Mouse (Mus musculus) neural tube, embryonic 14.5 days (tissue): ENCODE measurements around the gene Sox2. TPM values are rescaled to one million over a fixed set of nuclear protein-coding genes. Genes with fewer than 3 reads are reported as not detected.

Experiments
- ATAC-seq: fragments of 200-750 bp; cut with Nextera tagmentation; 2 replicates; pipeline ENCODE4 v1.8.0; 2017; ENCODE audit warnings: low read depth, mild to moderate bottlenecking, moderate TSS enrichment, moderate library complexity
- H3K27ac ChIP-seq: fragments of 300-500 bp; sonication (generic); 2 replicates; pipeline ENCODE4 v1.5.1; 2014; ENCODE audit warnings: low read depth, mild to moderate bottlenecking, control low read depth, low read length, moderate library complexity, mixed read lengths
- H3K27me3 ChIP-seq: fragments of 300-500 bp; sonication (generic); 2 replicates; pipeline ENCODE4 v1.6.1; 2014; ENCODE audit warnings: low read length; ENCODE audit not compliant: control insufficient read depth, insufficient read depth
- H3K36me3 ChIP-seq: fragments of 300-500 bp; sonication (generic); 2 replicates; pipeline ENCODE4 v1.6.1; 2014; ENCODE audit warnings: low read length, mixed read lengths; ENCODE audit not compliant: control insufficient read depth, insufficient read depth
- H3K4me1 ChIP-seq: fragments of 300-500 bp; sonication (generic); 2 replicates; pipeline ENCODE4 v1.6.1; 2014; ENCODE audit warnings: low read length; ENCODE audit not compliant: control insufficient read depth, insufficient read depth
- H3K4me2 ChIP-seq: fragments of 300-500 bp; sonication (generic); 2 replicates; pipeline ENCODE4 v1.6.1; 2014; ENCODE audit warnings: mild to moderate bottlenecking, low read depth, low read length, control low read depth
- H3K4me3 ChIP-seq: fragments of 300-500 bp; sonication (generic); 2 replicates; pipeline ENCODE4 v1.5.1; 2014; ENCODE audit warnings: low read depth, low read length, control low read depth, mixed read lengths
- H3K9ac ChIP-seq: fragments of 300-500 bp; sonication (generic); replicated peaks from 2 replicates; pipeline ENCODE4 v1.6.1; 2014; ENCODE audit warnings: low read depth, mild to moderate bottlenecking, control low read depth, low read length, mixed read lengths
- H3K9me3 ChIP-seq: fragments of 300-500 bp; sonication (generic); 2 replicates; pipeline ENCODE4 v1.6.1; 2016; ENCODE audit warnings: low read length; ENCODE audit not compliant: control insufficient read depth
- WGBS: fragments of 180-500 bp; shearing (Covaris S2); extraction: QIAGEN DNeasy Blood & Tissue Kit; methylation state at CpG from one replicate; pipeline ENCODE4 v1.1.7; 2014; 5-methylcytosine and 5-hydroxymethylcytosine counted together
- polyA plus RNA-seq: library from polyadenylated mRNA; unstranded; fragments of >200 nt; fragmentation: Nextera tagmentation; extraction: Ambion mirVana; gene quantifications from 2 replicates; pipeline ENCODE4 v1.2.1, GENCODE M21; 2014

Gene Sox2
- polyA plus RNA-seq, 1 experiment from 2014 or later: 12.2 TPM

DNA sequence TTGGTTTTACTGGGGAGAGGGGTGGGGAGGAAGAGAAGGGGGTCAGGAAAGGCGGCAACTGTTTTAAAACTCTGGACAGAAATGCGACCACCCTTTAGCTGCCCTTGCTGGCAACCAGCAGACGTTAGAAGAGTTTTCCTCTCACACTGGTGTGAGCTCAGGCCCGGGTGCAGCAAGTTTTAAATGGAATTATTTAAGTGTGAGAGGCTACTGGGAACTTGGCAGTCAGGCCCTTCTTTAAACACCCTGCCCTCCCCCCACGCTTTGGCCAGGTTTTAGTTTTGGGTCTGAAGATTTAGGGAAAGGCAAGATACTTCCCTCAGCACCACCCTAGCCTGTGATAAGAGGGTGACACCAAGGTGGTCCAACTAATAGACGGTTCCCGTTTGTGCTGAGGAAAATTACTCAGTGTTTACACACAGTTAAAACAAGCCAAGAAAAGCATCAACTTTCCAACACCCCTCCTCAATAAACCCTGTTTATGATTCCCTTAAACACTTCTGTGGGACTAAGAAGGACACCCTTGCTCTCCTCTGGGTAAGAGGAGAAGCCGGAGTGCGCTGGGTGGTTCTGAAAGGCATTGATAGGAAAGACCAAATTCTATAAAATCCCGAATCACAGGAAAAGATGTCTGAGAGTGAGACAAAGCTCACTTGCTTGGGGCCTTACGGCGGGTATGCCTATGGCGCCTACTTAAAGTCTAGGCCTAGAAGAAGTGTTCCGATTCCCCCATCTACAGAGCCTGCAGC, 10.5 kb downstream of the Sox2 start:
- H3K9me3 ChIP-seq: no peaks in the 10 kb centered on the region
- peak overlapping the region; percentile 85 for H3K27ac ChIP-seq
- H3K9ac ChIP-seq: peak overlapping the region; percentile 34; the same call in 1 of the 2 replicates
- no peaks in the 10 kb centered on the region for H3K36me3 ChIP-seq
- peaks cover 22% of the 10 kb centered on the region for H3K27me3 ChIP-seq
- WGBS: 7% methylated on average over 14 of the region's 14 CpGs
- ATAC-seq: no peak
- no peak overlapping the region for H3K4me3 ChIP-seq
- H3K4me1 ChIP-seq: peaks cover 9% of the 10 kb centered on the region
- peak overlapping the region; percentile 40 for H3K4me2 ChIP-seq

DNA sequence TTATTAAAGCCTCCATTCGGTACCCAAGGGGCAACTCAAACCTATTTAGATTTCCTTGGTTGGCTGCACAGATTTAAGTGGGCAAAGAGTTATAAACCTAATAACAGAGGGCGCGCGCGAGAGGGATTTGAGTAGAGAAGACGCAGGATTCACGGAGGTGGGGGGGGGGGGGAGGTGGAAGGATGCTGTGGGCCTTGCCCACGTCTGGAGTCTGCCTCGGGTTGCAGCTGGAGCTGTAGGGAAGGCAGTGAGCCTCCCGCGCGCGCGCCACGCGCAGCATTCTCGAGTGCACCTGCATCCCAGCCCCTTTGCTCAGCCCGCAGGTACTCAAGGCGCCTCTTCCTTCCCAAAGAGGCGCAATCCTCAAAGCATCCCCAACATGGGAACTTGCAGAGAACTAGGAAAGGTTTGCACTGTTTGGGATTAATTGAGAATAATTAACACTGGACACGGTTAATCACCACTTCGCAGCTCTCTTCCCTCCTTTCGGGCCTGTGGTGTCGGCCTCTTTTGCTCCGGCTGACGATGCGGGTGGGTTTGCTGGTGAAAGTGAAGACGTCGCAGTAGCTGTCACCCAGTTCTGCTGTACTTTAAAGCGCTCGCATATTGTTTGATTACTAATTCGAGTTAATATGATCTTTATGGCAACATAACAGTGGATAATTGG, 11.3 kb downstream of the Sox2 start:
- H3K4me2 ChIP-seq: peak overlapping the region; percentile 40
- peaks cover 9% of the 10 kb centered on the region for H3K4me1 ChIP-seq
- ATAC-seq: no peak

DNA sequence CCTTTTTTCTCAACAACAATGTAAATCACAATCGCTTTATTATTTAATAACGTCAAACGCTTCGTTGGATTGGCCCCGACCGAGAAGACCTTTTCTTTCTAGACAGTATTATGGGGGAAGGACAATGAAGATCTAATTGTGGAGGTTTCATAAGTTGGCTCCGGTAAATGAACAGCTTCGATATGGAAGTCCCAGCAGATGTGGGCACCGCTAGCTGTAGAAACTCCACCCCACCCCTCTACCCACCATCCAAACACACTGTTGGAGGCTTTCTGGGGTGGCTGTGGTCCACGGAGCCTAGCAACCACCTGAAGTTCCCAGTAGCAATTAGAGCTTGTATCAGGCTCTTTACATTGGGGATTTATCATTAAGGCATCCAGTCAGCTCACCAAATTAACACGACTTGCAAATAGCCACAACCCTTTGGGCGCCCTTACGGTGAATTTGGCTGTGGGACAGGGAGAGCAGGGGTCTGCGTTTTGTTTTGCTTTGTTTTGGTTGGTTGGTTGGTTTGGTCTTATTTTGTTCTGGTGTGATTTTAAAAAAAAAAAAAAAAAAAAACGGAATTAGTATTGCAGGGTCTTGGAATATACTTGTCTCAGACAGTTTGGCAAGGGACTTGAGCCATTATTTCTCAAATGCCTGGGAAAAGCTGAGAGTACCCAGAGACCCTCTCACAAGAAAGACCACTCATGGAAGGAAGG, 12.0 kb downstream of the Sox2 start:
- H3K36me3 ChIP-seq: no peaks in the 10 kb centered on the region
- 3% methylated on average over 15 of the region's 15 CpGs for WGBS
- peaks cover 29% of the 10 kb centered on the region for H3K27me3 ChIP-seq
- H3K27ac ChIP-seq: peak overlapping the region; percentile 85
- H3K4me2 ChIP-seq: peak overlapping the region; percentile 59
- H3K9ac ChIP-seq: peak overlapping the region; percentile 4; the same call in 1 of the 2 replicates
- no peak for ATAC-seq
- H3K4me3 ChIP-seq: peak overlapping the region; percentile 2; the same call in 1 of the 2 replicates
- no peaks in the 10 kb centered on the region for H3K9me3 ChIP-seq
- H3K4me1 ChIP-seq: peaks cover 7% of the 10 kb centered on the region

More for the DNA sequence above, 11.3 kb downstream of the Sox2 start:
- H3K27ac ChIP-seq: peak overlapping the region; percentile 85
- WGBS: 2% methylated on average over 31 of the region's 32 CpGs
- H3K9me3 ChIP-seq: no peaks in the 10 kb centered on the region
- 0 out of 2 replicates have a peak overlapping the region, but pooled peaks have one; percentile 34 for H3K9ac ChIP-seq
- peak overlapping the region; percentile 2; the same call in 1 of the 2 replicates for H3K4me3 ChIP-seq
- H3K36me3 ChIP-seq: no peaks in the 10 kb centered on the region
- H3K27me3 ChIP-seq: peaks cover 26% of the 10 kb centered on the region

DNA sequence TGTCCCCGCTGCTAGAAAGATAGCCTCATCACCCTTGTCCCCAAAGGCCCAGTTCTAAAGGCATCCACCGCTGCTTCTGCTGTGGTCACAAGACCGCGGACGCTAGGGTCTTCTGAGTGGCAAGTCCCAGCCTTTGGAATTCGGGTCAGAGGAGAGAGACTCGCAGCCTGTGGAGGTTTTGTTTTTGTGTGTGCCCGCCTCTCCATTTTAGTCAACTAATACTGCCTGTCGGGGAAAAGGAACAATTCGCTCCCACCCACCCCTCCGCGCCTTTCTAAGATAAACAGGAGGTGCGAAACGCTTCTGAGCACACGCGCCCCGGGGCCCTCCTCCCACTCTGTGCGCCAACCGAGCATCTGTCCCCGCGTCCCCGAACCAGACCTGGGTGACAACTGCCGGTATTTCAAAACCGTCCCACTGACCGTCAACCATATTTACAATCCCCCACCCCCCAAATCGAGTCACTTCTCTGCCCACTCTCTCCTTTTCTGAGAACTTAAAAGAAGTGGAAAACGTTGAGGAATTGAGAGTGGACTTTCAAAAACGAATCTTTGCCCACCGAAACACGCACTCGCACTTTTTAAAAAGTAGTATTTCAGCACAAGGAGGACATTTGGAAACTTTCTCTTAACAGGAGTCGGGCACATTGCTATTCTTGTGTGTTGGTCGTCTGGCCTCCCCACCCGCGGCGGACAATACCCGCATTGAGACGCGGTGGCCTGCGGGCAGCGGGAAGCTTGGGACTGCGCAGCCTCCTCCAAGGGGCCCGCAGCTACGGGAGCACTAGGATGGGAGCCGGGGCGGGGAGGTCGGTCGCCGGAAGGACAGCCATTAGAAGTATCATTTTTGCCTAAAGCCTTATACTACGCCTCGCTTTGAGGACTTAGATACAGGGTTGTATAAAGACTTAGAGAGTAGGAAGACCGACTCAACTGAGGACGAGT, 12.8 kb downstream of the Sox2 start:
- H3K36me3 ChIP-seq: no peaks in the 10 kb centered on the region
- ATAC-seq: no peak
- H3K4me3 ChIP-seq: peak overlapping the region; percentile 33
- peak overlapping the region; percentile 44; the same call in 1 of the 2 replicates for H3K9ac ChIP-seq
- H3K27me3 ChIP-seq: peaks cover 25% of the 10 kb centered on the region
- WGBS: under 1% methylated on average over 53 of the region's 53 CpGs
- H3K4me2 ChIP-seq: peak overlapping the region; percentile 59
- peaks cover 7% of the 10 kb centered on the region for H3K4me1 ChIP-seq
- H3K9me3 ChIP-seq: no peaks in the 10 kb centered on the region
- peak overlapping the region; percentile 85 for H3K27ac ChIP-seq

DNA sequence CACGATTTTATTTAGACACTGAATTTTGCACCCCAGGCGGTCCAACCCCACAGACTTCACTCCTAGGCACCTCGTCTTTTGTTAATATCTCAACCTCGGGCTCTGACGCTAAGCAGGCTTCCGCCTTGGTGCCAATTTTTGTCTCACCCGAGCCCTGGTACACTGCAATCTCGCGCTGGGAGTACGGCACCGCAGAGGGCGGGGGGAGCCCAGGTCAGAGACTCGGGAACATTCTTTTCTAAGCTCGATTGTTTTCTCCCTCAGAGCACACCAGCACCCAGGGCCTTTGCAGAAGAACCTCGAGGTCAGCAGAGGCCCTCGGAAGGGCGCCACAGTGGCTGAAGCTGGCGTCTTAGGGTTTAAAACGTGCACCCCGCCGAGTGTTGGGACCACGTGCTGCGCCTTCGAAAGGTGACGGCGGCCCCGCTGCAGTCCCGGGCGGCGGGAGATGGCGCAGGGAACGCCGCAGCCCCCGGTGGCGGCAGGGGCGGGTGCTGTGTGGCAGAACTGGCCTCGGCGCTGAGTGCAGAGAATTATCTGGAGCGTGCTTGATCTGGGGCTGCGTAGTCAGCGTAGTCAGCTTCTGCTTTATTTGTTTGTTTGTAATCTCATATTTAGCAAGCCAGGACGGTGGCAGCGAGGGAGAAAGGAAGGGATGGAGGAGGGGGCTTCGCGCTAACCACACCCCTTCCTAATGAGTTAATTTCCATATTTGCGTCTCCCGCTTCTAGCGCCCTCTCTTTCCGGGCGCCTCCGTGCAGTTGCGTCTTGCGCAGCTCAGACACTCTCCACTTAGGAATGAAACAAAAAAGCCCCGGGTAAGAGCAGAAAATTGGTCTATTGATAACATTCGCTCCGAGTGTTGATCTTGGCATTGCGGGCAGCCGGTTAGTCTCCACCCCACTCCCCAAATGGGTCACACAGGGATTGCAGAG, 13.8 kb downstream of the Sox2 start:
- under 1% methylated on average over 57 of the region's 58 CpGs for WGBS
- Histone ChIP-seq H3K27ac (peak overlapping the region; percentile 85), H3K27me3 (peaks cover 21% of the 10 kb centered on the region), H3K4me3 (peak overlapping the region; percentile 33), H3K4me1 (peaks cover 7% of the 10 kb centered on the region), H3K9ac (peak overlapping the region; percentile 44), H3K36me3 (no peaks in the 10 kb centered on the region), H3K4me2 (peak overlapping the region; percentile 59), H3K9me3 (no peaks in the 10 kb centered on the region)
- peak; percentile 29; the same call in 1 of the 2 replicates for ATAC-seq

DNA sequence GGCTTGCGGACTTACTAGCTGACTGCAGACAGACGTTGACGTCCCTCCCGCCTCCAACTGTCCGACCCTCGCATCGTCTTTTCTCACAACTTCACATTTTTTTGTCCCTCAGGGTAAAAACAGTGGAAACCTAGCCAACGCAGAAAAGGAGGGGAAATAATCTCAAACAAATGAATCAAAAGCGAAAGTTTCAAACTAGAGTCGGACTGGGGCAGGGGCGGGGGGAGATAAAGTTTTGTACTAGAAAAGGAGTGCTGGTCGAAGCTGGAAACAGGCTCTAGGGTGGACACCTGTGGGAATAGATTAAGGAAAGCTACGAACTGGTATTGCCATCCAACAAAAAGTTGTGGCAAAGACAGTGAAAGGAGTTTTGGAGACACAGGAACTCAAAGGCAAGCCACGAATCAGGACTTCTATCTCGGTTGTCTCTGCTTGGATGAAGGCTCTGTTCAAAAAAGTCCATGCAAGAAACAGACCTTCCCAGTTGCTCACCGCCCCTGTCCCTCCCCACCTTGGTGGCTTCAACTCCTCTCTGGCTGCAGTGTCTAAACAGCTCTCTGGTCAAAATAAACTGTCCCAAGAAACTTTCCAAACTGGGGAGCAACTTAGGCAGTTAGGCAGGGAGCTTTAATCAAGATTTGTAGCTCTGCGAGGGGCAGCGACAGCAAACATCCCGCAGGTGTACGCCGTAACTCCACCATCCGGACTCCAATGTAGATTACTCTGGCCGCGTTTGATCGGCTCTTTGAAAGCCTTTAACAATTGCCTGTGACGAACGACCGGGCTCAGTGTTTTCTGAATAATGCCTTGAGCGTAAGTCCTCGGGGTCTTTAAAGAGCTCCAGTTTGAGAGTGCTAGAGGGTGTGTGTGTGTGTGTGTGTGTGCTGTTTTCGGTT, 14.7 kb downstream of the Sox2 start:
- Histone ChIP-seq H3K4me1 (peaks cover 7% of the 10 kb centered on the region), H3K36me3 (no peaks in the 10 kb centered on the region), H3K4me2 (peak overlapping the region; percentile 59), H3K4me3 (peak overlapping the region; percentile 33; the same call in 1 of the 2 replicates), H3K27me3 (peaks cover 20% of the 10 kb centered on the region), H3K9me3 (no peaks in the 10 kb centered on the region), H3K27ac (peak overlapping the region; percentile 85), H3K9ac (no peak overlapping the region)
- WGBS: under 1% methylated on average over 31 of the region's 31 CpGs
- 0 out of 2 replicates have a peak, but pooled peaks have one; percentile 1 for ATAC-seq
